Mouse (Mus musculus) kidney, postnatal 14 days (tissue): ENCODE measurements around the gene Phf10.
A peak's percentile ranks its signal among the peaks of the same experiment; 100 is the strongest.
"Not testable (repeated sequence)": the region's sequence is repeated elsewhere in the genome, so short reads cannot be mapped to it uniquely, and the experiment has no call there.

ENCODE experiments used
- DNase-seq: peaks from one replicate; pipeline ENCODE4 v3.0.0; 2022; ENCODE audit warnings: mixed read lengths

Gene Phf10

DNA sequence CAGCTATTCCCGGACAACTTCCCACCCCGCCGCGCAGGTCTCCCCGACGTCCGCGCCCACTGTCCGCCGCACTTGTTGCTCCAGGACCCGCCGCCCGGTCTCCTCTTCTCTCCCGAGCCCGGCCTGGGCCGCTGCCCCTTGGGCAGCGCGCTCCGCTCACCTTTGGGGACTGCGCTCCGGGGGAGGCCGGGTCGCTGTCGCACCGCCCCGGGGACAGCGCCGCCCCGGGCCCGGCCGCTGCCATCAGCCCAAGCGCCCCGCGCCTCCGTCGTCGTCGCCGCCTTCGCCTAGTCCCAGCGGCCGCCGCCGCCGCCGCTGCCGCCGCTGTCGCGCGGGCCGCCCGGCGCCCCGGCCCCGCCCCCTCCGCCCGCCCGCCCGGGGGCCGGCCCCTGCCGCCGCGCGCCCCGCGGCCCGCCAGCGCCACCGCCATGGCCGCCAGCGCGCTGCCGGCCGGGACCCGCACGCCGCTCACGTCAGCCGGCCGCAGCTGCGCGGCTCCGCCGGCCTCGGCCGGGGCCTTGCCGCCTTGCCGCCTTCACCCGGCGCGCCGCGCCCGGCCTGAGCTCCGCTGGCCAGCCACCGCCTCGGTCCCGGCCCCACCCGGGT lies at the start of gene Phf10:
Gene Phf10 (minus strand): TSS at position 323 of the 606 bp plus-strand sequence.
- peak; percentile 60 for DNase-seq

DNA sequence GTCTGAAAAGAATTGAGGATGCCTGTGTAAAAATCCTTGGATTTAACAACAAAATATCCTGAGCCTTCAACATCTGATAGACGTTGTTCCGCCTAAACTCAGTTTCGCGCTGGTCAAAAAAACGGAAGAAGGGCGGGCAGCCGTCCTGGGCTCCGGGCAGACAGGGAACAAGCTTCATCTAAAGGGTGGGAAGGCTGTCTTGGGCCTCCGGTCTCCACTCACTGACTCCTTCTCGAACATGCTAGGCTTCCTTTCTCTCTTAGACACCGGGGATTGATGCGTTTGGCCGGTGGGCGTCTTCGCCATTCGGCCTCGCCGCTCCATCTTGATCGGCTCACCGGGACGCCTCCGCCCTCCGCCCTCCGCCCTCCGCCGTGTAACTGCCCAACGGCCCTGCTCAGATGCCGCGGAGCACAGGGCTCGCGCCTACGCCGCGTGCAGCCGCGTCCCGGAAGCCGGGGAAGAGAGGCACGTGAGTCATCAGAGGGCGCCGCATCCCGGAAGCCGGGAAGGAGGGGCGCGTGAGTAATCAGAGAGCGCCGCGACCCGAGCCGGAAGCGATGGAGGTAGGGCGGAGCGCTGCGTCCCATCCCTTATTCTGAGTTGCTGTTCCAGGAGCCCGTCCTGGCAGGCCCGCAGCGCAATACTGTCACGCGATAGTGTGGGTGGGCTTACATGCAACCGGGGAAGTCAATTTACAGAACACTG lies 48.8 kb upstream of the Phf10 start, which contains the start of gene Gm3435:
Gene Gm3435 (plus strand): TSS at position 471 of the 708 bp plus-strand sequence.
- DNase-seq = not testable (repeated sequence)

DNA sequence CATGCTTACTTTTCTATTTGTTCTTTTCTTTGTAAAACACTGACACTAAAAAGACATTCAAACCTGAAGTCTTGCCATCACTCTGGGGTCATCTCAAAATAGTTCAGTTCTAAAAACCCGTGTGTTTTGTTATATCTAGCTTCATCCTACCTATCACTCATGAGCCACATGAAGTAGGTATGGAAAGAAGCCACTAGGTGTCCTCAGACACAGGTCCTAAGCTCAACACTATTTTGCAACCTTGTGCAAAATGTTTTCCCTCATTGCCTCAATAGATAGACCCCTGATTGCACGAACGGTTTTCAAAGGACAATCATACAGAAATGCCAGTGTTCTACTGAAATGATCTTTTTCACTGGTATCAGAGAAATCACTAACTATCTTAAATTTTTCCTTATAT lies 48.0 kb upstream of the Phf10 start:
- not testable (repeated sequence) for DNase-seq

DNA sequence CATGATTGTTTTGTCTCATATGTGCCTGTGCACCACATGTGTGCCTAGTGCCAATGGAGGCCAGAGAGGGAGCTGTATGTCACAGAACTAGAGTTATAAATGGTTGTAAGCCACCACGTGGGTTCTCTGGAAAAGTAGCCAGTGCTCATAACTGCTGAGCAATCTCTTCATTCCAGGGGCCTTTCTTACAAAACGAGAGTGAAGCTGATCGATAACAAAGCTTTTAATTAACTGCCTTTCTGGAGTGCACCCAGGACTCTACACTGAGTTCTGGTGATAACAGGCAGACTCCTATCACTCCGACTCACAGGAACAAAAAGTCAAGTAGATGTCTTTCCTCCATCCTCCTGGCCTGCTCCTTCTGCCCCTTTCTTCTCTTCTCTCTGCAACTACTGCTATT lies 39.0 kb upstream of the Phf10 start:
- DNase-seq = not testable (repeated sequence)

DNA sequence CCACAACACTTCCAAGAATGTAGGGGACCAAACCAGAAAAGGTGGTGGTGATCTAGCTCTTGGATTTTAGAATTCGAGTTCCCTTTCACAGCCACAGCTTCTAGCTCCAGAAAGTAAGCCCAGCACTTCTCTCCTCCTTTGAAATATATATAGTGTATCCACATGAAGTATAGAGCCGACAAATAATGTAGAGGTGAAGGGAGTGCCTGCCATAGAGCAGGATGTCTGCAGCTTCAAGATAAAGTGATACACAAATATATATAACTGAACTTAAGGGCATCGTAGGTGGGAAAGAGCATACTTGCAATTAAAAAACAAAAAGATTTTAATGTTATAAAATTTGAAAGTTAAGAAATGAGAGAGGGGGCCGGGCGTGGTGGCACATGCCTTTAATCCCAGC lies 33.1 kb upstream of the Phf10 start:
- not testable (repeated sequence) for DNase-seq

DNA sequence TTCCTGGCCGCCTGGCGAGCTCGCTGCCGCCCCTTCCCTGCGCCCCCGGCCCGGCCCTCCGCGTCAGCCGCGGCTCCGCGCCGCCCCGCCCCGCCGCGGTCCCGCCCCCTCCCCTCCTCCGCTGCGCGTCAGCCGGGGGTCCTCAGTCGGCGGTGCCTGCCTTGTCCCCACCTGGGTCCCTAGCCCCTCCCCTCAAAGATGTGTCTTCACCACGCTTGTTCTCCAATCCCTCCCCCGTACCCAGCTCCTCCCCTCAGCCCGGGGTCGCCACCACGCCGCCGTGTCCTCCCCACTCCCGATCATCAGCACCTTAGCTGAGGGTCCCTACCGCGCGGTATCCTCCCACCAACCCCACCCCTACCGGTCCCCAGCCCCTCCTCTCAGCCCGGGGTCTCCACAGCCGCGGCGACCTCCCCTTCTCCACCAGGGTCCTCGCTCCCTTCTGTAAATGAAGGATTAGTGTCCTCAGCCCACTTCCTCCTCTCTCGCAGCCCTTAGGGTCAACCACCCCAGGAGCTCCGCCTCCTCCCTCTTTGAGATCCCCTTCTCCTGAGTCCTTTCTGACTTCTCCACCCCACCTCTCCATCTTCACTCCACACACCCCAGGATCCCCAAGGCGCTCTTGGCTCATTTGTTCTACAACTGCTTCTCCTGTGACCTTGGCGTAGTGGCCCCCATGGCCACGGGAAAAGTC lies 32.2 kb upstream of the Phf10 start:
- DNase-seq = not testable (repeated sequence)

DNA sequence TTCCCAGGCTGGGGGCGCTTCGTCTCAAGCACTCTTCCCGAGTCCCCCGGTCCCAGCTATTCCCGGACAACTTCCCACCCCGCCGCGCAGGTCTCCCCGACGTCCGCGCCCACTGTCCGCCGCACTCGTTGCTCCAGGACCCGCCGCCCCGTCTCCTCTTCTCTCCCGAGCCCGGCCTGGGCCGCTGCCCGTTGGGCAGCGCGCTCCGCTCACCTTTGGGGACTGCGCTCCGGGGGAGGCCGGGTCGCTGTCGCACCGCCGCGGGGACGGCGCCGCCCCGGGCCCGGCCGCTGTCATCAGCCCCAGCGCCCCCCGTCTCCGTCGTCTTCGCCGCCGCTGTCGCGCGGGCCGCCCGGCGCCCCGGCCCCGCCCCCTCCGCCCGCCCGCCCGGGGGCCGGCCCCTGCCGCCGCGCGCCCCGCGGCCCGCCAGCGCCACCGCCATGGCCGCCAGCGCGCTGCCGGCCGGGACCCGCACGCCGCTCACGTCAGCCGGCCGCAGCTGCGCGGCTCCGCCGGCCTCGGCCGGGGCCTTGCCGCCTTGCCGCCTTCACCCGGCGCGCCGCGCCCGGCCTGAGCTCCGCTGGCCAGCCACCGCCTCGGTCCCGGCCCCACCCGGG lies 31.6 kb upstream of the Phf10 start:
- DNase-seq = not testable (repeated sequence)

DNA sequence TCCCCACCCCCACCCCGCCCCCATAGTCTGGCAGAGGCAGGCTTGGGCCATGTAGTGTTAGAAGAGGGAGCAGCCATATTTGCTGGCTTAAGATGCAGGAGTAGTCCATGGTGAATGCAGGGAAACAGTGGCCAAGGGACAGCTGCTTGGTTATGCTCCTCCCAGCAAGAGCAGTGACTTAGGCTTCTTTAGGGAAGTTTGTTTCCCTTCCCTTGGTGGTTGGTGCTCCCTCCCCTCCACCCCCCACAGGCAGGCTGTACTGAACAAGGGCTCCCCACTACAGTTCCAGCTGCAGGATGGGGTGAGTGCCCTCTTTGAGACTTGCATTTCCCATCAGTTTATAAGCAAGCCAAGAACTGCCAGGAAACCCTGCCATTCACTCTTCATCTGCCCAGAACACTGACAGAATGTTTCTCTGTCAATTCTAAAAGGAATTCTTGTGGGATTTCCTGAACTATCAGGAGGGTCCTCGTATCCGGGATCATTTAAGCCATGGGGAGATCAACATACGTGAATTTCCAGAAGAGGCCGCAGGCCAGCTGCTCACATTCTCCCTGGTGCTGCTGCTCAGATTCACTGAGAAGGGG lies 29.1 kb upstream of the Phf10 start:
- not testable (repeated sequence) for DNase-seq

DNA sequence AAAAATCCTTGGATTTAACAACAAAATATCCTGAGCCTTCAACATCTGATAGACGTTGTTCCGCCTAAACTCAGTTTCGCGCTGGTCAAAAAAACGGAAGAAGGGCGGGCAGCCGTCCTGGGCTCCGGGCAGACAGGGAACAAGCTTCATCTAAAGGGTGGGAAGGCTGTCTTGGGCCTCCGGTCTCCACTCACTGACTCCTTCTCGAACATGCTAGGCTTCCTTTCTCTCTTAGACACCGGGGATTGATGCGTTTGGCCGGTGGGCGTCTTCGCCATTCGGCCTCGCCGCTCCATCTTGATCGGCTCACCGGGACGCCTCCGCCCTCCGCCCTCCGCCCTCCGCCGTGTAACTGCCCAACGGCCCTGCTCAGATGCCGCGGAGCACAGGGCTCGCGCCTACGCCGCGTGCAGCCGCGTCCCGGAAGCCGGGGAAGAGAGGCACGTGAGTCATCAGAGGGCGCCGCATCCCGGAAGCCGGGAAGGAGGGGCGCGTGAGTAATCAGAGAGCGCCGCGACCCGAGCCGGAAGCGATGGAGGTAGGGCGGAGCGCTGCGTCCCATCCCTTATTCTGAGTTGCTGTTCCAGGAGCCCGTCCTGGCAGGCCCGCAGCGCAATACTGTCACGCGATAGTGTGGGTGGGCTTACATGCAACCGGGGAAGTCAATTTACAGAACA lies 17.4 kb upstream of the Phf10 start, which contains the start of the genes 9030025P20Rik and Gm3417:
Gene 9030025P20Rik (plus strand): TSS at position 107 of the 677 bp plus-strand sequence.
Gene Gm3417 (minus strand): TSS at position 429 of the 677 bp plus-strand sequence.
- not testable (repeated sequence) for DNase-seq

DNA sequence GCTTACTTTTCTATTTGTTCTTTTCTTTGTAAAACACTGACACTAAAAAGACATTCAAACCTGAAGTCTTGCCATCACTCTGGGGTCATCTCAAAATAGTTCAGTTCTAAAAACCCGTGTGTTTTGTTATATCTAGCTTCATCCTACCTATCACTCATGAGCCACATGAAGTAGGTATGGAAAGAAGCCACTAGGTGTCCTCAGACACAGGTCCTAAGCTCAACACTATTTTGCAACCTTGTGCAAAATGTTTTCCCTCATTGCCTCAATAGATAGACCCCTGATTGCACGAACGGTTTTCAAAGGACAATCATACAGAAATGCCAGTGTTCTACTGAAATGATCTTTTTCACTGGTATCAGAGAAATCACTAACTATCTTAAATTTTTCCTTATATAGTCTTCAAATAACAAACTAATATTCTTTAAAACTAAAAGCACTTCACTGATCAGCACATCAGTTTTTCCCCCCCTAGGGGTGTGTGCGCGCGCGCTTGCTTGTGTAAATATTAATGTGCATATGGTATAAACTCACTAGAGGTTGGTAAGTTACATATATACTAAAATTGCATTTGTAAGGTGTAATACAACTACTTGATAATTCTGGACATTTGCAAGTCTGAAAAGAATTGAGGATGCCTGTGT lies 16.8 kb upstream of the Phf10 start:
- not testable (repeated sequence) for DNase-seq

DNA sequence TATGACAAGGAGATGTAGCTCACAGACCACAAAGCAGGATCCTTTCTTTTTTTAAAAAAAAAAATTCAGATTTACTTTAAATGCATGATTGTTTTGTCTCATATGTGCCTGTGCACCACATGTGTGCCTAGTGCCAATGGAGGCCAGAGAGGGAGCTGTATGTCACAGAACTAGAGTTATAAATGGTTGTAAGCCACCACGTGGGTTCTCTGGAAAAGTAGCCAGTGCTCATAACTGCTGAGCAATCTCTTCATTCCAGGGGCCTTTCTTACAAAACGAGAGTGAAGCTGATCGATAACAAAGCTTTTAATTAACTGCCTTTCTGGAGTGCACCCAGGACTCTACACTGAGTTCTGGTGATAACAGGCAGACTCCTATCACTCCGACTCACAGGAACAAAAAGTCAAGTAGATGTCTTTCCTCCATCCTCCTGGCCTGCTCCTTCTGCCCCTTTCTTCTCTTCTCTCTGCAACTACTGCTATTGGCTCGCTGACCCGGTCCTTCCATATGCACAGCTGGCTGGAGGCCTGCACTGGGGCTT lies 7.4 kb upstream of the Phf10 start:
- DNase-seq = not testable (repeated sequence)

DNA sequence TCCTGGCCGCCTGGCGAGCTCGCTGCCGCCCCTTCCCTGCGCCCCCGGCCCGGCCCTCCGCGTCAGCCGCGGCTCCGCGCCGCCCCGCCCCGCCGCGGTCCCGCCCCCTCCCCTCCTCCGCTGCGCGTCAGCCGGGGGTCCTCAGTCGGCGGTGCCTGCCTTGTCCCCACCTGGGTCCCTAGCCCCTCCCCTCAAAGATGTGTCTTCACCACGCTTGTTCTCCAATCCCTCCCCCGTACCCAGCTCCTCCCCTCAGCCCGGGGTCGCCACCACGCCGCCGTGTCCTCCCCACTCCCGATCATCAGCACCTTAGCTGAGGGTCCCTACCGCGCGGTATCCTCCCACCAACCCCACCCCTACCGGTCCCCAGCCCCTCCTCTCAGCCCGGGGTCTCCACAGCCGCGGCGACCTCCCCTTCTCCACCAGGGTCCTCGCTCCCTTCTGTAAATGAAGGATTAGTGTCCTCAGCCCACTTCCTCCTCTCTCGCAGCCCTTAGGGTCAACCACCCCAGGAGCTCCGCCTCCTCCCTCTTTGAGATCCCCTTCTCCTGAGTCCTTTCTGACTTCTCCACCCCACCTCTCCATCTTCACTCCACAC lies 583 bp upstream of the Phf10 start:
- DNase-seq = not testable (repeated sequence)

DNA sequence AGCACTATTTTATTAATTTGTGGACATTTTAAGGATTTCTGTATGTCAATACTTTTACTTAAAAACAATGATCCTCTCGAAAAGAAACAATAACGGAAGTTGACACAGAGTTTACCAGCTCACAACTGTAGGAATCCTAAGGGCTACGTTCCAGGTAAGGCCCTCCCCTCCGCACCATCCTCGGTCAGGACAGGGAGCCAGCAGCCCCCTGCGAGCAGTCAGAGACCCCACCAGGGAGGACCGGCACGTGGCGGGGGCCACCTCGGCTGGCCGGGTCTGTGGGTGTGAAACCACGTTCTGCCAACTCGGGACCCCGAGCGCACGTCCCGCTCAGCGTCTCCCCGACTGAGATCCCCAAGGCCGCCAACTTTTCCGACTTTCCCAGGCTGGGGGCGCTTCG lies 553 bp downstream of the Phf10 start:
- DNase-seq = peak; percentile 32

DNA sequence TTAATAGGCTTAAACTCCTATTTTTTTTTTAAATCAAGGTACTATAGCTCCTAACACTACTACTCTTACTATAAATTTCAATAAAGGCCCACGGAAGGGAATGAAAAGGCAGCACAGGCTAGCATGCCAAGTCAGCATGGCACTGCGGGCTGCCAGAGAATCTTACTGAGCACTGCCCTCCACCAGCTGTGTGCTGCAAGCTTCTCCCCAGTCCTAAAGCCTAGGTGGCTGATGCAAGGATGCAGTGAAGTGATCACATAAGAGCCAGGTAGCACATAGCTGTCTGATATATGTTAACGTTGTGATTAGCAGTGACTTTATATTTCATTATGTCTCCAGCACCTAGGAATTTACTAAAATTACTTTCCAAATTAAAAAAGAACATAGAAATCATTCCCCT lies 1.1 kb downstream of the Phf10 start:
- no peak for DNase-seq

DNA sequence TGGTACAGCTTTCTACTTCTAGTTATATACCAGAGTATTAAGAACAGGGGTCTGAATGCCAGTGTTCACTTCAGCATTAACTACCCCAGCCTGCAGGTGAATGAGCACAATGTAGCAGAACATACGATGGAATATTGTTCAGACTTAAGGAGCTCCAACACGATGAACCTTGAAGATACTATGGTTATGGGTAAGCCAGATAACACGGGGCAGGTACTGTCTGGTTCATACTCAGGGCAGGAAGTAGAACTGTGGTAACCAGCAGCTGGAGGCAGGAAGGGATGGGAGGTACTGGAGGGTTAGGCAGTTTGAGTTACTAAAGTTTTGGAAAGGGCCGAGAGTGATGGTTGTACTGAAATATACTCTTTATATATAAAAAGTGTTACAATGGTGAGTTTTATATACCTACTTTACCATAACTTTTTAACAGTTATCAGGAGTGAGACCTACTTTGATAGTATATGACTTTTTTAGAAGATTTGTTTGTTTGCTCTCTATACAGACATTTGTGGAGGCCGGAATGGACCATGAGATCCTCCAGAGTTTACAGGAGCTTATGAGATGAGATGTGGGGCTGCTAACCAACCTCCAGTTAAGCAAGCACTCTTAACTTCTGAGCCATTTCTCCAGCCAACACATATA lies 2.3 kb downstream of the Phf10 start:
- DNase-seq = no peak

DNA sequence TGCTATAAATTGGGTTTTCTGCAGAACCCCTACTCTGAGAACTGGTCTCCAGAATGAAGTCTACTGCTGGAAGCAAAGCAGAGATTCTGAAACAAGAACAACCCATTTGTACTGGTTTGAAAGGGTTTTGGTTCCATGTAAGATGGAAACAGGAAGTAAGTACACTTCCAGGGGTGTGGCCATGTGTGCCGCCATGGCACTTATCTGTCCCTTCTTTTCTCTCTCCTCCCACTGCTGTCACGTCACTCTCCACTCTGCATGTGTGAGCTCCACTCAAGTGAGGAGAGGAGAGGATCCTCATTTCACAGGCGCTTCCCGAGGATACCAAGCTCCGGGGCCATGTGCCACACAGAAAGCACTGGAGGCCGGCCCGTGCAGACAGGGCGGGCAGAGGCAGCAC lies 7.6 kb downstream of the Phf10 start:
- DNase-seq = no peak

DNA sequence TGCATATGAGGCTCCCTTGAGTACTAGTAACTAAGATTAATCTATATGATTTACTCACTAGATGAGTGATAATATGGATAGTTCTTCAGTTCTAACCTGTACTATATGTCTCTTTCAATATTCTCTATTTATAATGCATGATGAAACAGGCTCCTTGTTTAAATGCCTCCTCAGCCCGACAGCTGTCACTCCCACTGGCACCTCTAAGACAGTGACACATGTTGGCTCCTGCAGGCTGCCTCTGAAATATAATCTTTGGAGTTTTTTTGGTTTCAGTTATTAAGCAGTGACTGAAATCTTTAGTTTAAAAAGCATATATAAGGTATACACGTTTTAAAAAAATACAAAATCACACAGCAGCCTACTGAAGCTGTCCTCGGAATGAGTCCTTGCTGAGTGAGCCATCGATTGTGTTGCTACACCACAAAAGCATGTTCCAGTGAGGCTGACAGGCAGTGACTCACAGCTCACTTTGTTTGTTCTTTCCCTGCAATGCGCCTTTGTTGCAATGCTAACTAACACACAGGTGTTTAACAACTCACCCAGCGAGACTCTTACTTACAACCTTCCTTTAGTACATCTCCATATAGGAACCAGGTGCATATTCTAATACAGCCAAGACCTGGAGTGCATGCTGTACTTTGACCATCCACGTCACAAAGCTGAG lies 11.8 kb downstream of the Phf10 start:
- no peak for DNase-seq

DNA sequence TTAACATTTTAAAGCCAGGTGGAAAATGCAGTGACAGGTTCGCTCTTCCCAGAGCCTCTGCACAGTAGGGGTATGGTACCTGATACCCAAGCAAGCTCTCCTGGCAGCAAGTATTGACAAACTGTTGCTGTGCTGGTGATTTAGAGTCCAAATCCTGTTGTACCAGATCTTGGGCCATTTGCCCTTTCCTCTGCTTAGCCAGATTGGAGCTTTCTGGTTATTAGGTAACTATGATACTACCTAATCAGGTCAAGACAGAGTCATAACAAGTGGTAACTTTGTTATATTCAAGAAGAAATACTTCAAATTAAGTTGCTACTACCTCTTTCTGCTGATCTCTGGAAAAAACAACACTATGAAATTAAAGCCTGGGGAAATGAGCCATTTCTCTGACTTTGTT lies 16.5 kb downstream of the Phf10 start:
- DNase-seq = no peak

DNA sequence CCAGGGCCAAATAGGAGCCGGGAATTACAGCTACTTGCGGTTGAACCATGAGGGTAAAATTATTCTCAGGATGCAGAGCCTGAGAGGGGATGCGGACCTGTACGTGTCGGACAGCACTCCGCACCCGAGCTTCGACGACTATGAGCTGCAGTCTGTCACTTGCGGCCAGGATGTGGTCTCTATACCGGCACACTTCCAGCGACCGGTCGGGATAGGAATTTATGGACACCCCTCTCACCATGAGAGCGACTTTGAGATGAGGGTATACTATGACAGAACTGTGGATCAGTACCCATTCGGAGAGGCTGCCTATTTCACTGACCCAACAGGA lies 17.4 kb downstream of the Phf10 start:
- DNase-seq = no peak
